Mouse (Mus musculus) thymus, postnatal 4 days (tissue): ENCODE results near the gene Acsl4.
A peak's percentile ranks its signal among the peaks of the same experiment; 100 is the strongest.

ENCODE experiments used
- DNase-seq: peaks from one replicate; pipeline ENCODE4 v3.0.0; 2021

The Acsl4 gene

GRCm38 (mm10) chrX:142390247-142390908 lies at the start of gene Acsl4:
Gene Acsl4, minus strand, starts transcription at chrX:142390535.
- DNase-seq = peak; percentile 91

- DNase-seq = no peak
Measured at GRCm38 (mm10) chrX:142437971-142438504, 47.7 kb upstream of the Acsl4 start.

- DNase-seq = no peak
Measured at GRCm38 (mm10) chrX:142432846-142433245, 42.5 kb upstream of the Acsl4 start.

- no peak for DNase-seq
Measured at GRCm38 (mm10) chrX:142427111-142427510, 36.8 kb upstream of the Acsl4 start.

GRCm38 (mm10) chrX:142426628-142427027 lies 36.3 kb upstream of the Acsl4 start:
- DNase-seq = no peak

- DNase-seq = no peak
Measured at GRCm38 (mm10) chrX:142413884-142414283, 23.5 kb upstream of the Acsl4 start.

- DNase-seq = no peak
Measured at GRCm38 (mm10) chrX:142410060-142410459, 19.7 kb upstream of the Acsl4 start.

- no peak for DNase-seq
Measured at GRCm38 (mm10) chrX:142409338-142409737, 19.0 kb upstream of the Acsl4 start.

- DNase-seq = no peak
Measured at GRCm38 (mm10) chrX:142403114-142403513, 12.8 kb upstream of the Acsl4 start.

- DNase-seq = no peak
Measured at GRCm38 (mm10) chrX:142398621-142399020, 8.3 kb upstream of the Acsl4 start.

GRCm38 (mm10) chrX:142390909-142391265 lies 552 bp upstream of the Acsl4 start:
- DNase-seq = no peak

- peak; percentile 65 for DNase-seq
Measured at GRCm38 (mm10) chrX:142389581-142390159, 665 bp downstream of the Acsl4 start.

GRCm38 (mm10) chrX:142388141-142388540 lies 2.2 kb downstream of the Acsl4 start:
- DNase-seq = no peak

- no peak for DNase-seq
Measured at GRCm38 (mm10) chrX:142387634-142388033, 2.7 kb downstream of the Acsl4 start.

GRCm38 (mm10) chrX:142384918-142385317 lies 5.4 kb downstream of the Acsl4 start:
- no peak for DNase-seq

GRCm38 (mm10) chrX:142379894-142380293 lies 10.4 kb downstream of the Acsl4 start:
- peak; percentile 33 for DNase-seq

- DNase-seq = peak; percentile 50
Measured at GRCm38 (mm10) chrX:142378048-142378447, 12.3 kb downstream of the Acsl4 start.

GRCm38 (mm10) chrX:142377358-142377757 lies 13.0 kb downstream of the Acsl4 start:
- no peak for DNase-seq

GRCm38 (mm10) chrX:142376747-142377146 lies 13.6 kb downstream of the Acsl4 start:
- DNase-seq = no peak

GRCm38 (mm10) chrX:142375519-142375918 lies 14.8 kb downstream of the Acsl4 start:
- DNase-seq = no peak

GRCm38 (mm10) chrX:142372393-142372792 lies 17.9 kb downstream of the Acsl4 start:
- peak; percentile 68 for DNase-seq

GRCm38 (mm10) chrX:142369935-142370334 lies 20.4 kb downstream of the Acsl4 start:
- DNase-seq = no peak

- DNase-seq = no peak
Measured at GRCm38 (mm10) chrX:142363882-142364281, 26.5 kb downstream of the Acsl4 start.

GRCm38 (mm10) chrX:142359031-142359430 lies 31.3 kb downstream of the Acsl4 start:
- no peak for DNase-seq

GRCm38 (mm10) chrX:142358427-142358826 lies 31.9 kb downstream of the Acsl4 start:
- DNase-seq = no peak
